Mouse (Mus musculus): ENCODE results near the gene Met. TPM values are rescaled to one million over a fixed set of nuclear protein-coding genes. Genes with fewer than 3 reads are reported as not detected.

Gene Met
- polyA plus RNA-seq, 1 experiment from 2014 or later, result 7.8 TPM

GRCm38 (mm10) chr6:17515775-17516460, 52.3 kb downstream of the Met start:
- no peaks in the 10 kb centered on the region for H3K27me3 ChIP-seq (replicated peaks; ENCODE audit: control insufficient read depth, insufficient read depth, low read length)
- no peak overlapping the region for H3K4me3 ChIP-seq (ENCODE audit: low read depth, low read length)
- no peak overlapping the region for H3K27ac ChIP-seq (ENCODE audit: low read depth, low read length)
- no peak for ATAC-seq (replicated peaks; ENCODE audit: low FRiP score)
- no peaks in the 10 kb centered on the region for H3K36me3 ChIP-seq (ENCODE audit: control insufficient read depth, insufficient read depth, low read length)
- H3K4me2 ChIP-seq, result no peak overlapping the region
- 41% methylated on average over 7 of the region's 7 CpGs for WGBS
- no peaks in the 10 kb centered on the region; the same call in 1 of the 2 replicates for H3K4me1 ChIP-seq (replicated peaks; ENCODE audit: control insufficient read depth, insufficient read depth, low read length)
- DNase-seq (ENCODE audit: low spot score), result no peak
- no peaks in the 10 kb centered on the region for H3K9me3 ChIP-seq (ENCODE audit: control insufficient read depth, low read length)
- no peak overlapping the region for H3K9ac ChIP-seq (ENCODE audit: low read depth, low read length)

- 75% methylated on average over 8 of the region's 8 CpGs for WGBS
- H3K4me2 ChIP-seq, result no peak overlapping the region
Observed at GRCm38 (mm10) chr6:17521901-17522717, 58.5 kb downstream of the Met start.

GRCm38 (mm10) chr6:17522917-17523316, 59.3 kb downstream of the Met start:
- H3K4me1 ChIP-seq (replicated peaks; ENCODE audit: control insufficient read depth, insufficient read depth, low read length), result no peaks in the 10 kb centered on the region
- H3K4me3 ChIP-seq (ENCODE audit: low read depth, low read length), result no peak overlapping the region
- no peak overlapping the region for H3K9ac ChIP-seq (ENCODE audit: low read depth, low read length)
- H3K27ac ChIP-seq (ENCODE audit: low read depth, low read length), result no peak overlapping the region
- ATAC-seq (replicated peaks; ENCODE audit: low FRiP score), result no peak
- no peak overlapping the region for H3K4me2 ChIP-seq
- H3K27me3 ChIP-seq (replicated peaks; ENCODE audit: control insufficient read depth, insufficient read depth, low read length), result no peaks in the 10 kb centered on the region
- 71% methylated on average over 4 of the region's 4 CpGs for WGBS
- no peak for DNase-seq (ENCODE audit: low spot score)
- no peaks in the 10 kb centered on the region for H3K9me3 ChIP-seq (ENCODE audit: control insufficient read depth, low read length)
- no peaks in the 10 kb centered on the region for H3K36me3 ChIP-seq (ENCODE audit: control insufficient read depth, insufficient read depth, low read length)

More at GRCm38 (mm10) chr6:17521901-17522717, 58.5 kb downstream of the Met start:
- Histone ChIP-seq H3K36me3 (ENCODE audit: control insufficient read depth, insufficient read depth, low read length) (no peaks in the 10 kb centered on the region), H3K27ac (ENCODE audit: low read depth, low read length) (no peak overlapping the region), H3K4me3 (ENCODE audit: low read depth, low read length) (no peak overlapping the region), H3K9me3 (ENCODE audit: control insufficient read depth, low read length) (no peaks in the 10 kb centered on the region), H3K4me1 (replicated peaks; ENCODE audit: control insufficient read depth, insufficient read depth, low read length) (no peaks in the 10 kb centered on the region), H3K9ac (ENCODE audit: low read depth, low read length) (no peak overlapping the region), H3K27me3 (replicated peaks; ENCODE audit: control insufficient read depth, insufficient read depth, low read length) (no peaks in the 10 kb centered on the region)
- DNase-seq (ENCODE audit: low spot score) (no peak), ATAC-seq (replicated peaks; ENCODE audit: low FRiP score) (no peak)

- ATAC-seq (replicated peaks; ENCODE audit: low FRiP score) (no peak), DNase-seq (ENCODE audit: low spot score) (no peak)
- no peaks in the 10 kb centered on the region for H3K27me3 ChIP-seq (replicated peaks; ENCODE audit: control insufficient read depth, insufficient read depth, low read length)
- no peaks in the 10 kb centered on the region for H3K36me3 ChIP-seq (ENCODE audit: control insufficient read depth, insufficient read depth, low read length)
- no peaks in the 10 kb centered on the region for H3K4me1 ChIP-seq (replicated peaks; ENCODE audit: control insufficient read depth, insufficient read depth, low read length)
- no peak overlapping the region for H3K9ac ChIP-seq (ENCODE audit: low read depth, low read length)
- no peak overlapping the region for H3K27ac ChIP-seq (ENCODE audit: low read depth, low read length)
- no peaks in the 10 kb centered on the region for H3K9me3 ChIP-seq (ENCODE audit: control insufficient read depth, low read length)
- WGBS, result 54% methylated on average over 6 of the region's 6 CpGs
- no peak overlapping the region for H3K4me3 ChIP-seq (ENCODE audit: low read depth, low read length)
- no peak overlapping the region for H3K4me2 ChIP-seq
Observed at GRCm38 (mm10) chr6:17529490-17530269, 66.1 kb downstream of the Met start.

- no peak overlapping the region for H3K4me3 ChIP-seq (ENCODE audit: low read depth, low read length)
- H3K27me3 ChIP-seq (replicated peaks; ENCODE audit: control insufficient read depth, insufficient read depth, low read length), result no peaks in the 10 kb centered on the region
- H3K27ac ChIP-seq (ENCODE audit: low read depth, low read length), result no peak overlapping the region
- H3K9me3 ChIP-seq (ENCODE audit: control insufficient read depth, low read length), result no peaks in the 10 kb centered on the region
- WGBS, result 88% methylated on average over 8 of the region's 8 CpGs
- 0 out of 2 replicates have a peak, but pooled peaks have one; percentile 31 for ATAC-seq (replicated peaks; ENCODE audit: low FRiP score)
- H3K36me3 ChIP-seq (ENCODE audit: control insufficient read depth, insufficient read depth, low read length), result no peaks in the 10 kb centered on the region
- DNase-seq (ENCODE audit: low spot score), result no peak
- H3K9ac ChIP-seq (ENCODE audit: low read depth, low read length), result no peak overlapping the region
- no peak overlapping the region for H3K4me2 ChIP-seq
- no peaks in the 10 kb centered on the region for H3K4me1 ChIP-seq (replicated peaks; ENCODE audit: control insufficient read depth, insufficient read depth, low read length)
Observed at GRCm38 (mm10) chr6:17541615-17542014, 78.0 kb downstream of the Met start.

GRCm38 (mm10) chr6:17542383-17542782, 78.8 kb downstream of the Met start:
- no peaks in the 10 kb centered on the region for H3K36me3 ChIP-seq (ENCODE audit: control insufficient read depth, insufficient read depth, low read length)
- H3K4me3 ChIP-seq (ENCODE audit: low read depth, low read length), result no peak overlapping the region
- ATAC-seq (replicated peaks; ENCODE audit: low FRiP score), result no peak
- H3K27me3 ChIP-seq (replicated peaks; ENCODE audit: control insufficient read depth, insufficient read depth, low read length), result no peaks in the 10 kb centered on the region
- no peak overlapping the region for H3K27ac ChIP-seq (ENCODE audit: low read depth, low read length)
- H3K9ac ChIP-seq (ENCODE audit: low read depth, low read length), result no peak overlapping the region
- 85% methylated on average over 7 of the region's 7 CpGs for WGBS
- no peak for DNase-seq (ENCODE audit: low spot score)
- H3K4me1 ChIP-seq (replicated peaks; ENCODE audit: control insufficient read depth, insufficient read depth, low read length), result no peaks in the 10 kb centered on the region
- H3K4me2 ChIP-seq, result no peak overlapping the region
- no peaks in the 10 kb centered on the region for H3K9me3 ChIP-seq (ENCODE audit: control insufficient read depth, low read length)

GRCm38 (mm10) chr6:17545480-17545879, 81.9 kb downstream of the Met start:
- no peaks in the 10 kb centered on the region for H3K36me3 ChIP-seq (ENCODE audit: control insufficient read depth, insufficient read depth, low read length)
- no peak overlapping the region for H3K9ac ChIP-seq (ENCODE audit: low read depth, low read length)
- no peaks in the 10 kb centered on the region for H3K4me1 ChIP-seq (replicated peaks; ENCODE audit: control insufficient read depth, insufficient read depth, low read length)
- H3K4me3 ChIP-seq (ENCODE audit: low read depth, low read length), result no peak overlapping the region
- DNase-seq (ENCODE audit: low spot score) (no peak), ATAC-seq (replicated peaks; ENCODE audit: low FRiP score) (no peak)
- no peaks in the 10 kb centered on the region for H3K9me3 ChIP-seq (ENCODE audit: control insufficient read depth, low read length)
- WGBS, result 72% methylated on average over 9 of the region's 9 CpGs
- no peak overlapping the region for H3K4me2 ChIP-seq
- no peaks in the 10 kb centered on the region for H3K27me3 ChIP-seq (replicated peaks; ENCODE audit: control insufficient read depth, insufficient read depth, low read length)
- H3K27ac ChIP-seq (ENCODE audit: low read depth, low read length), result no peak overlapping the region

- H3K27me3 ChIP-seq (replicated peaks; ENCODE audit: control insufficient read depth, insufficient read depth, low read length), result no peaks in the 10 kb centered on the region
- no peaks in the 10 kb centered on the region for H3K4me1 ChIP-seq (replicated peaks; ENCODE audit: control insufficient read depth, insufficient read depth, low read length)
- H3K9ac ChIP-seq (ENCODE audit: low read depth, low read length), result no peak overlapping the region
- no peak overlapping the region for H3K4me3 ChIP-seq (ENCODE audit: low read depth, low read length)
- H3K4me2 ChIP-seq, result no peak overlapping the region
- H3K36me3 ChIP-seq (ENCODE audit: control insufficient read depth, insufficient read depth, low read length), result no peaks in the 10 kb centered on the region
- no peak overlapping the region for H3K27ac ChIP-seq (ENCODE audit: low read depth, low read length)
- WGBS, result 74% methylated on average over 9 of the region's 9 CpGs
- no peaks in the 10 kb centered on the region for H3K9me3 ChIP-seq (ENCODE audit: control insufficient read depth, low read length)
- no peak for ATAC-seq (replicated peaks; ENCODE audit: low FRiP score)
- DNase-seq (ENCODE audit: low spot score), result no peak
Observed at GRCm38 (mm10) chr6:17546341-17546740, 82.7 kb downstream of the Met start.

Data from liver, embryonic 11.5 days (tissue).